ENCODE assay signal across 40 mouse cellular contexts in the genomic region with DNA sequence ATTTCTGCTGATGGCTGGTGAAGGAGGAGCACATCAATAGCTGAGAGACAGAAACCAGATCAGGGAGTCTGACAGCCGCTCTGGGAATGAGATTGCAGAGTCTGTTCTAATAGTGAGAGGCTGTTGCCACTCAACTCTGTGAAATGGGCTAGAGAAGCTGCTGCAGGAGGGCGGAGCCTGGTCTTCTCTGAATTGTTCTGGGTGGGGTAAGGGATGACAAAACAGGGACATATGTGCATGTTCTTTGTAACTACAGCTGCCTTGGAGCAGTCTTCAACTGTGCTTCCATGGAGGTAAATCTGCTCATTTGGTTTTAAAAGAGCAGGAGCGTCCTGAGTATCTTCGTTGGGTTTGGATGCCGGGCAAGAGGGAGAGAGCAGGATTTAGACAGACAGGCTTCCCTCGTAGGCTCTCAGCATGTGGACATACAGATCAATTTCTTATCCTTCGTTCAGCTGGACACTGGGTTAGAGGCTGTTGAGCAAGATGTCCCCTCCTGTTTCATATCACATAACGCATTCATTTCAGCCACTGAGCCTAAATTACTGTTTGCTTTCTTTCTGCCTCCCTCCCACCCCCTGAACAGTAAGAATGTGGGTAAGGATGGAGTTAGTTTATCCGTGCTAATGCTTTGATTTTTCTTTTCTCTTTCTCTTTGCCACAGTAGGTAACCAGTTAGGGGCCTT. TPM values are rescaled to one million over a fixed set of nuclear protein-coding genes. Genes with fewer than 3 reads are reported as not detected.
A peak's percentile ranks its signal among the peaks of the same experiment; 100 is the strongest.
DNase-seq lines count a peak whose midpoint lies in the region; ATAC-seq lines count a peak whose summit lies in the region.
"Had no signal": no experiment of that assay in that cellular context is flagged by ENCODE, and none has a peak within 500 bp of the region (broad histone marks: within the 10 kb centered on the region; RNA-seq: fewer than 3 reads in every experiment).

No protein-coding gene starts in this region.

- peak; percentile 38; the same call in 1 of the 2 replicates for ATAC-seq in frontal cortex, adult (ENCODE audit: low TSS enrichment)
- no peak for ATAC-seq in midbrain, embryonic 13.5 days
- no peak for ATAC-seq in midbrain, embryonic 14.5 days (ENCODE audit: low FRiP score, low TSS enrichment)
- ATAC-seq: forebrain, embryonic 15.5 days; intestine, postnatal 0 days; midbrain, embryonic 15.5 days; Patski had no signal

- 82% methylated on average over 9 of the region's 9 CpGs for WGBS in midbrain, embryonic 13.5 days
- WGBS in midbrain, embryonic 14.5 days = 86% methylated on average over 9 of the region's 9 CpGs

- H3K9ac ChIP-seq in midbrain, embryonic 13.5 days (replicated peaks) = 0 out of 2 replicates have a peak overlapping the region, but pooled peaks have one; percentile 3
- H3K9ac ChIP-seq in midbrain, embryonic 14.5 days (replicated peaks; ENCODE audit: low read length) = no peak overlapping the region
- H3K9ac ChIP-seq: embryonic facial prominence, embryonic 13.5 days; forebrain, embryonic 15.5 days; hindbrain, embryonic 12.5 days; limb, embryonic 12.5 days; liver, embryonic 15.5 days; midbrain, embryonic 15.5 days had no signal

- no peak overlapping the region for H3K4me2 ChIP-seq in midbrain, embryonic 13.5 days (replicated peaks)
- no peak overlapping the region for H3K4me2 ChIP-seq in midbrain, embryonic 14.5 days (ENCODE audit: low read length)
- H3K4me2 ChIP-seq: embryonic facial prominence, embryonic 13.5 days; forebrain, embryonic 15.5 days; hindbrain, embryonic 12.5 days; limb, embryonic 12.5 days; liver, embryonic 15.5 days; midbrain, embryonic 15.5 days had no signal

- no peak overlapping the region for H3K27ac ChIP-seq in midbrain, embryonic 13.5 days
- no peak overlapping the region for H3K27ac ChIP-seq in midbrain, embryonic 14.5 days (replicated peaks; ENCODE audit: low read depth, low read length)
- H3K27ac ChIP-seq: embryonic facial prominence, embryonic 13.5 days; forebrain, embryonic 10.5 days; forebrain, embryonic 15.5 days; hindbrain, embryonic 12.5 days; limb, embryonic 12.5 days; liver, embryonic 15.5 days; macrophage; midbrain, embryonic 15.5 days had no signal

- H3K4me3 ChIP-seq in midbrain, embryonic 13.5 days (replicated peaks) = no peak overlapping the region
- no peak overlapping the region for H3K4me3 ChIP-seq in midbrain, embryonic 14.5 days (replicated peaks; ENCODE audit: low read depth, low read length)
- H3K4me3 ChIP-seq: embryonic facial prominence, embryonic 13.5 days; forebrain, embryonic 10.5 days; forebrain, embryonic 15.5 days; hindbrain, embryonic 12.5 days; limb, embryonic 12.5 days; liver, embryonic 15.5 days; midbrain, embryonic 15.5 days had no signal

- H3K36me3 ChIP-seq in midbrain, embryonic 13.5 days = peaks cover 51% of the 10 kb centered on the region
- H3K36me3 ChIP-seq in midbrain, embryonic 14.5 days (ENCODE audit: control insufficient read depth, insufficient read depth, low read length) = peaks cover 44% of the 10 kb centered on the region

- no peak for DNase-seq in frontal cortex, postnatal 25 days (ENCODE audit: low spot score in 2 of 2)
- DNase-seq in layer of hippocampus, adult 9-11 months = peak; percentile 21
- no peak for DNase-seq in layer of hippocampus, postnatal 25 days (ENCODE audit: extremely low spot score in 1 of 2, low spot score in 1 of 2)
- DNase-seq in midbrain, embryonic 14.5 days = no peak
- no peak for DNase-seq in gastrocnemius, postnatal 36 days
- no peak for DNase-seq in heart, adult 11 months
- DNase-seq: adrenal gland, postnatal 25 days; cerebellum, adult 18-20 months; cerebellum, postnatal 10 days; heart, postnatal 36 days; kidney, adult 9 months; kidney, postnatal 10 days; right cerebral cortex, adult 18-20 months; spleen, adult 18-20 months; thymus, adult 2 months; thymus, postnatal 36 days had no signal

- intact Hi-C loops in gastrocnemius, postnatal 36 days (cut with DNase I) = no loop called here

- no peaks in the 10 kb centered on the region for H3K27me3 ChIP-seq in midbrain, embryonic 13.5 days
- no peaks in the 10 kb centered on the region for H3K27me3 ChIP-seq in midbrain, embryonic 14.5 days (ENCODE audit: control insufficient read depth, insufficient read depth, low read length)
- H3K27me3 ChIP-seq: CH12.LX; embryonic facial prominence, embryonic 13.5 days; forebrain, embryonic 15.5 days; hindbrain, embryonic 12.5 days; limb, embryonic 12.5 days; liver, embryonic 15.5 days; midbrain, embryonic 15.5 days; Patski had no signal

- H3K4me1 ChIP-seq in midbrain, embryonic 13.5 days (replicated peaks) = peaks cover 14% of the 10 kb centered on the region
- no peaks in the 10 kb centered on the region for H3K4me1 ChIP-seq in midbrain, embryonic 14.5 days (ENCODE audit: control insufficient read depth, insufficient read depth, low read length)
- H3K4me1 ChIP-seq: embryonic facial prominence, embryonic 13.5 days; forebrain, embryonic 10.5 days; forebrain, embryonic 15.5 days; limb, embryonic 12.5 days had no signal

- no peaks in the 10 kb centered on the region for H3K9me3 ChIP-seq in midbrain, embryonic 13.5 days
- no peaks in the 10 kb centered on the region for H3K9me3 ChIP-seq in midbrain, embryonic 14.5 days (ENCODE audit: control insufficient read depth, low read length)
- H3K9me3 ChIP-seq: embryonic facial prominence, embryonic 13.5 days; forebrain, embryonic 10.5 days; forebrain, embryonic 15.5 days; G1E; hindbrain, embryonic 12.5 days; limb, embryonic 12.5 days; liver, embryonic 15.5 days; midbrain, embryonic 15.5 days had no signal

RNA-seq across cellular contexts. Expression of a gene that starts 19.5 kb away (rescaled TPM):
- total RNA-seq in layer of hippocampus, postnatal 25 days (2021) = 10 to 100 TPM; 35.5 to 45.6 TPM
- 61.5 and 65.3 TPM in 2 replicates for polyA plus RNA-seq in midbrain, embryonic 13.5 days (2015; fragmentation: Nextera tagmentation; extraction: Ambion mirVana)
- polyA plus RNA-seq in midbrain, embryonic 14.5 days (2014; fragmentation: Nextera tagmentation; extraction: Ambion mirVana) = 42.7 and 58.4 TPM in 2 replicates
- 10 to 100 TPM in 1 of 2 experiments, 1 to 10 TPM in 1; 8.5 to 10.5 TPM for total RNA-seq in gastrocnemius, postnatal 36 days (2021)

RNA-seq across cellular contexts. Expression of a gene that starts 47.9 kb away (rescaled TPM):
- total RNA-seq in layer of hippocampus, postnatal 25 days (2021) = not detected
- polyA plus RNA-seq in midbrain, embryonic 13.5 days (2015; fragmentation: Nextera tagmentation; extraction: Ambion mirVana) = 4.0 and 8.5 TPM in 2 replicates
- 3.1 and 4.7 TPM in 2 replicates for polyA plus RNA-seq in midbrain, embryonic 14.5 days (2014; fragmentation: Nextera tagmentation; extraction: Ambion mirVana)
- not detected for total RNA-seq in gastrocnemius, postnatal 36 days (2021)
- total RNA-seq: adrenal gland, adult 18-20 months; adrenal gland, postnatal 25 days; CH12.LX; common myeloid progenitor, adult 5-6 weeks; gastrocnemius, adult 8-10 months; heart, postnatal 36 days; liver, adult 2 months; megakaryocyte-erythroid progenitor cell, adult 5-6 weeks had no signal
- polyA plus RNA-seq: C2C12; G1E; gonadal fat pad, adult 2 months; heart, embryonic 16.5 days; intestine, postnatal 0 days; large intestine, adult 2 months; liver, adult 2 months; liver, embryonic 15.5 days; macrophage; Patski; stomach, embryonic 16.5 days had no signal
